Mouse (Mus musculus): ENCODE data around the gene Pank3. TPM values are rescaled to one million over a fixed set of nuclear protein-coding genes. Genes with fewer than 3 reads are reported as not detected.

The Pank3 gene
- polyA plus RNA-seq, 1 experiment from 2014 or later, result 24.4 TPM

GRCm38 (mm10) chr11:35744571-35744970 lies 24.7 kb upstream of the Pank3 start:
- no peaks in the 10 kb centered on the region for H3K27me3 ChIP-seq (replicated peaks; ENCODE audit: control insufficient read depth, insufficient read depth, low read length)
- no peaks in the 10 kb centered on the region for H3K4me1 ChIP-seq (replicated peaks; ENCODE audit: control insufficient read depth, insufficient read depth, low read length)
- H3K27ac ChIP-seq (ENCODE audit: low read length), result no peak overlapping the region; the same call in 1 of the 2 replicates
- no peak overlapping the region for H3K4me2 ChIP-seq (ENCODE audit: low read length)
- H3K9me3 ChIP-seq (ENCODE audit: control insufficient read depth, low read length), result no peaks in the 10 kb centered on the region
- no peaks in the 10 kb centered on the region for H3K36me3 ChIP-seq (ENCODE audit: control insufficient read depth, insufficient read depth)
- 78% methylated on average over 6 of the region's 6 CpGs for WGBS
- ATAC-seq, result no peak
- no peak overlapping the region for H3K4me3 ChIP-seq (replicated peaks; ENCODE audit: low read length)
- no peak overlapping the region for H3K9ac ChIP-seq (replicated peaks; ENCODE audit: low read depth, low read length)

DNA sequence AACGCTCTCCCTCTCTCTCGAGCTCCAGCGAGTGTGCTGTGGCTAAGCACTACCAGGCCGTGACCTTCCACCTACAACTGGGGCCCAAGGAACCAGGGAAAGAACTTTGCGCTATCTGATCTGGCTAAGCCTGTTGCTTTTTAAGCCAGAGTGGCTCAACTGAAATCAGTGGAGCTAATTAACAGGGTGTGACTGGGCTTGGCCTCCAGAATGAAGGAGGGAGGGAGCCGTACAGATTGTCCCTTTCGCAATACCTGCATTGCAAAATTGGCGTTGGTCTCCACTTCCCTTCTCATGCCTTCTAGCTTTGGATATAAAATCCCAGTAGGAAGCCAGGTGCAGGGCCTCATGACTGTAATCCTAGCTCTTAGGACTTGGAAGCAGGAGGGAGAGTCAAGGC lies 18.7 kb upstream of the Pank3 start:
- no peak overlapping the region for H3K4me2 ChIP-seq (ENCODE audit: low read length)
- no peaks in the 10 kb centered on the region for H3K27me3 ChIP-seq (replicated peaks; ENCODE audit: control insufficient read depth, insufficient read depth, low read length)
- WGBS, result 82% methylated on average over 8 of the region's 8 CpGs
- H3K27ac ChIP-seq (ENCODE audit: low read length), result no peak overlapping the region
- ATAC-seq, result no peak
- no peaks in the 10 kb centered on the region for H3K9me3 ChIP-seq (ENCODE audit: control insufficient read depth, low read length)
- H3K36me3 ChIP-seq (ENCODE audit: control insufficient read depth, insufficient read depth), result no peaks in the 10 kb centered on the region
- no peak overlapping the region for H3K9ac ChIP-seq (replicated peaks; ENCODE audit: low read depth, low read length)
- no peaks in the 10 kb centered on the region for H3K4me1 ChIP-seq (replicated peaks; ENCODE audit: control insufficient read depth, insufficient read depth, low read length)
- H3K4me3 ChIP-seq (replicated peaks; ENCODE audit: low read length), result no peak overlapping the region

- 61% methylated on average over 4 of the region's 4 CpGs for WGBS
- no peaks in the 10 kb centered on the region for H3K27me3 ChIP-seq (replicated peaks; ENCODE audit: control insufficient read depth, insufficient read depth, low read length)
- ATAC-seq, result no peak
- no peaks in the 10 kb centered on the region for H3K36me3 ChIP-seq (ENCODE audit: control insufficient read depth, insufficient read depth)
- no peak overlapping the region for H3K9ac ChIP-seq (replicated peaks; ENCODE audit: low read depth, low read length)
- no peaks in the 10 kb centered on the region for H3K4me1 ChIP-seq (replicated peaks; ENCODE audit: control insufficient read depth, insufficient read depth, low read length)
- no peak overlapping the region for H3K4me2 ChIP-seq (ENCODE audit: low read length)
- no peak overlapping the region for H3K4me3 ChIP-seq (replicated peaks; ENCODE audit: low read length)
- no peaks in the 10 kb centered on the region for H3K9me3 ChIP-seq (ENCODE audit: control insufficient read depth, low read length)
- H3K27ac ChIP-seq (ENCODE audit: low read length), result no peak overlapping the region
These were observed 14.3 kb upstream of the Pank3 start for GRCm38 (mm10) chr11:35754906-35755418.

- 29% methylated on average over 6 of the region's 6 CpGs for WGBS
- H3K36me3 ChIP-seq (ENCODE audit: control insufficient read depth, insufficient read depth), result no peaks in the 10 kb centered on the region
These were observed 13.7 kb upstream of the Pank3 start for GRCm38 (mm10) chr11:35755546-35755945.

DNA sequence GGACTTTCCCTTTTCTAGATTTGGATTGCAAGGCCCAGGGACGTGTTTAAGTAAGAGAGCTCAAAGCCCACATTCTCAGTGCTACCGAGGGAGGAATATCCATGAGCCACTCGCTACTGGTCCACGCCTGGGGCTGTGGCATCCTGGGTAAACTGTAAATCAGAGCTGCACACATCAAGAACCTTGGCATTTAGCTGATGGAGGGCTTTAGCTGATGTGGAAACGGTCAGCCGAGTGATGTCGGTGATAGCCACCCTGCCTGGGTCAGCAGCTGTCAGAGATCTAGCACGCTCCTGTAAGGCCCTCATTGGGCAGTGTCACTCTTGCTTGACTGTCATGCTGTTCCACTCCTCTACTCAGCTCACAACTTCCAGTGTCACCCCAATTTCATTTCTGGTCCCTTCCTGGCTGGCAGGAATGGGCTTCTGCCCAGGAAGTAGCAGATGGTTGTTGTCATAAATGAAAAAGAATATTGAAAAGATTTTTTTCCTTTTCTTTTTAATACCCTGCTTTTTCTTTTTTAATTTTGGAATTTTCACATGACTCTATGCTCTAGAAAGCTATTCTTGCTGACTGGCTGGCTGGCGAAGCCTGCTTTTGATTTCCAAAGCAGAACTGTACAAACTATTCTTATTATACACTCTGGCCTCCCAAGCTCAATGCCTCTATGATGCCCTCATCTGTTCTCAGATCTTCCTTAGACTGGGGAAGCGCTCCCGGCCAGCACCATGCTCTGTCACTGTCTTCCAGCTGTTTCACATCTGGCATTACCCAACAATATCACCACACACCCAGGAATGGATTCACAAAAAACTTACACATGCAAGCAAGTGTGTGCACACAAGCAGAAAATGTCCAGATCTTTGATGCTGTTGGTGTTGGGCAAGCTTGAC lies 12.6 kb upstream of the Pank3 start:
- no peak overlapping the region for H3K4me2 ChIP-seq (ENCODE audit: low read length)
- H3K4me1 ChIP-seq (replicated peaks; ENCODE audit: control insufficient read depth, insufficient read depth, low read length), result no peaks in the 10 kb centered on the region
- H3K4me3 ChIP-seq (replicated peaks; ENCODE audit: low read length), result no peak overlapping the region
- 88% methylated on average over 11 of the region's 11 CpGs for WGBS
- no peak overlapping the region for H3K9ac ChIP-seq (replicated peaks; ENCODE audit: low read depth, low read length)
- no peak overlapping the region for H3K27ac ChIP-seq (ENCODE audit: low read length)
- no peaks in the 10 kb centered on the region for H3K36me3 ChIP-seq (ENCODE audit: control insufficient read depth, insufficient read depth)
- ATAC-seq, result no peak
- H3K27me3 ChIP-seq (replicated peaks; ENCODE audit: control insufficient read depth, insufficient read depth, low read length), result no peaks in the 10 kb centered on the region
- H3K9me3 ChIP-seq (ENCODE audit: control insufficient read depth, low read length), result no peaks in the 10 kb centered on the region

More at GRCm38 (mm10) chr11:35755546-35755945, 13.7 kb upstream of the Pank3 start:
- H3K27me3 ChIP-seq (replicated peaks; ENCODE audit: control insufficient read depth, insufficient read depth, low read length), result no peaks in the 10 kb centered on the region
- no peak overlapping the region for H3K27ac ChIP-seq (ENCODE audit: low read length)
- H3K4me1 ChIP-seq (replicated peaks; ENCODE audit: control insufficient read depth, insufficient read depth, low read length), result no peaks in the 10 kb centered on the region
- no peaks in the 10 kb centered on the region for H3K9me3 ChIP-seq (ENCODE audit: control insufficient read depth, low read length)
- no peak overlapping the region for H3K4me3 ChIP-seq (replicated peaks; ENCODE audit: low read length)
- no peak for ATAC-seq
- H3K9ac ChIP-seq (replicated peaks; ENCODE audit: low read depth, low read length), result no peak overlapping the region
- H3K4me2 ChIP-seq (ENCODE audit: low read length), result no peak overlapping the region

- no peak for ATAC-seq
- Histone ChIP-seq H3K36me3 (ENCODE audit: control insufficient read depth, insufficient read depth) (no peaks in the 10 kb centered on the region), H3K9me3 (ENCODE audit: control insufficient read depth, low read length) (no peaks in the 10 kb centered on the region), H3K9ac (replicated peaks; ENCODE audit: low read depth, low read length) (no peak overlapping the region), H3K27ac (ENCODE audit: low read length) (no peak overlapping the region), H3K4me2 (ENCODE audit: low read length) (no peak overlapping the region), H3K4me1 (replicated peaks; ENCODE audit: control insufficient read depth, insufficient read depth, low read length) (no peaks in the 10 kb centered on the region), H3K4me3 (replicated peaks; ENCODE audit: low read length) (no peak overlapping the region), H3K27me3 (replicated peaks; ENCODE audit: control insufficient read depth, insufficient read depth, low read length) (no peaks in the 10 kb centered on the region)
- WGBS, result 91% methylated on average over 7 of the region's 7 CpGs
These were observed 9.2 kb upstream of the Pank3 start for GRCm38 (mm10) chr11:35760001-35760626.

DNA sequence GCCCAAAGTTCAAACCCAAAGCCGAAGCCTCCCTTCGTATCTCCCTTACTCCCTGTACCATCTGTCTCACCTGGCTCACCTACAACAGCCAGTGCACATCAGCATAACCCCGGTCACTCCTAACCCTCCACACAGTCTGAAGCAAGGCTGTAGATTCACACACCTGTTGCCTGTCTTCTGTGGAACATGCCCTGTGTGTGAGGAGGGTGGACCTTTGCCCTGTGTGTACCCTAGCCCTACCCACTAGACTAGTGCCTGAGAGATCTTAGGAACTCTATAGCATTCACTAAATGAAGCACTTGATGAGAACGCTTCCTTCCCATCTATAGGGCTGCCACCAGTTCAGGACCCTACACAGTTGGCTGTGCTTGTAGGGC lies 8.7 kb upstream of the Pank3 start:
- Histone ChIP-seq H3K9me3 (ENCODE audit: control insufficient read depth, low read length) (no peaks in the 10 kb centered on the region), H3K4me1 (replicated peaks; ENCODE audit: control insufficient read depth, insufficient read depth, low read length) (no peaks in the 10 kb centered on the region), H3K4me2 (ENCODE audit: low read length) (no peak overlapping the region), H3K36me3 (ENCODE audit: control insufficient read depth, insufficient read depth) (no peaks in the 10 kb centered on the region), H3K4me3 (replicated peaks; ENCODE audit: low read length) (no peak overlapping the region), H3K27me3 (replicated peaks; ENCODE audit: control insufficient read depth, insufficient read depth, low read length) (no peaks in the 10 kb centered on the region), H3K27ac (ENCODE audit: low read length) (no peak overlapping the region), H3K9ac (replicated peaks; ENCODE audit: low read depth, low read length) (no peak overlapping the region)
- 97% methylated on average over 4 of the region's 4 CpGs for WGBS
- ATAC-seq, result no peak

GRCm38 (mm10) chr11:35766845-35767244 lies 2.4 kb upstream of the Pank3 start:
- H3K9ac ChIP-seq (replicated peaks; ENCODE audit: low read depth, low read length), result no peak overlapping the region
- no peak overlapping the region for H3K4me2 ChIP-seq (ENCODE audit: low read length)
- no peak overlapping the region for H3K4me3 ChIP-seq (replicated peaks; ENCODE audit: low read length)
- no peak overlapping the region for H3K27ac ChIP-seq (ENCODE audit: low read length)
- no peaks in the 10 kb centered on the region for H3K9me3 ChIP-seq (ENCODE audit: control insufficient read depth, low read length)
- H3K36me3 ChIP-seq (ENCODE audit: control insufficient read depth, insufficient read depth), result no peaks in the 10 kb centered on the region
- 91% methylated on average over 5 of the region's 5 CpGs for WGBS
- peaks cover 15% of the 10 kb centered on the region for H3K4me1 ChIP-seq (replicated peaks; ENCODE audit: control insufficient read depth, insufficient read depth, low read length)
- no peak for ATAC-seq
- no peaks in the 10 kb centered on the region for H3K27me3 ChIP-seq (replicated peaks; ENCODE audit: control insufficient read depth, insufficient read depth, low read length)

DNA sequence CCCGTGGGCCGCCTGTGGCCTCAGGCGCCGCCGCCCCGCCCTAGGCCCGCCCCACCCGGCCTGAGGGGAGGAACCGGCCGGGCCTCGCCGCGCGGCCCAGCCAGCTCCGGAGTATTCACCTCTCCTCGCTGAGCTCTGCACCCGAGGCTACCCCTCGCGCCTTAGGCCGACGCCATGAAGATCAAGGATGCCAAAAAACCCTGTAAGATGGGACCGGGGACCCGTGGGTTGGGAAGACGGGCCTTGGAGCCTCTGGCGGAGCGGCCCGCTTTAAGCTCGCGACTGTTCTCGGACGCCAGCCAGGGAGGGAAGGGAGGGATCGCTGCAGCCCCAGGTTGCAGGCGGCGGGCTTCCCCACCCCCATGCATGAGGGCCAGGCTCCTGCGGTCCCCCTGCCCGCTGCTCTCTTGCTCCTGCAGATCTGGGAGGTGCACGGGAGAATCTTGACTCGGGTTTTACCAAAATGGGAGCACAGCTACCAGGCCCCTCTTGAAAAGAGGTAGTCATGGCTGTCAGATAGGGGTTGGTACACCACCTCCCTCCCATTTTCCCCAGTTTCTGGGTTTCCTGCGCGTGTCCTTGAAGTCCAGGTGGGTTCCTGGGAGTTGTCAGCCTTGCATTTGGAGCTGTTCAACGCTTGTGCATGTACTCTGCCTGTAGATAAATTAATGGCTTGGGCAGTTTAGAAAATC lies 608 bp downstream of the Pank3 start:
- peak; percentile 79 for ATAC-seq
- Histone ChIP-seq H3K36me3 (ENCODE audit: control insufficient read depth, insufficient read depth) (no peaks in the 10 kb centered on the region), H3K4me3 (replicated peaks; ENCODE audit: low read length) (peak overlapping the region; percentile 97), H3K9me3 (ENCODE audit: control insufficient read depth, low read length) (no peaks in the 10 kb centered on the region), H3K27me3 (replicated peaks; ENCODE audit: control insufficient read depth, insufficient read depth, low read length) (no peaks in the 10 kb centered on the region), H3K4me1 (replicated peaks; ENCODE audit: control insufficient read depth, insufficient read depth, low read length) (peaks cover 16% of the 10 kb centered on the region), H3K4me2 (ENCODE audit: low read length) (peak overlapping the region; percentile 84), H3K27ac (ENCODE audit: low read length) (peak overlapping the region; percentile 94), H3K9ac (replicated peaks; ENCODE audit: low read depth, low read length) (peak overlapping the region; percentile 90)
- under 1% methylated on average over 37 of the region's 41 CpGs for WGBS
